Mouse (Mus musculus) intestine, embryonic 14.5 days (tissue): ENCODE measurements around the gene Ccnj. TPM values are rescaled to one million over a fixed set of nuclear protein-coding genes. Genes with fewer than 3 reads are reported as not detected.

Experiments used
- ATAC-seq: fragments of 200-750 bp; cut with Nextera tagmentation; replicated peaks from 2 replicates; pipeline ENCODE4 v1.8.0; 2017; ENCODE audit warnings: low read depth, moderate number of reproducible peaks, moderate TSS enrichment, moderate library complexity; ENCODE audit not compliant: low FRiP score, low TSS enrichment
- DNase-seq: peaks from one replicate; pipeline ENCODE4 v3.0.0-alpha.2; 2018; ENCODE audit warnings: low spot score
- H3K27ac ChIP-seq: fragments of 300-500 bp; sonication (generic); 2 replicates; pipeline ENCODE4 v1.5.1; 2014; ENCODE audit warnings: low read depth, mild to moderate bottlenecking, control low read depth
- H3K27me3 ChIP-seq: fragments of 300-500 bp; sonication (generic); replicated peaks from 2 replicates; pipeline ENCODE4 v1.6.1; 2014; ENCODE audit warnings: low read length, control low read depth; ENCODE audit not compliant: control insufficient read depth, insufficient read depth
- H3K36me3 ChIP-seq: fragments of 300-500 bp; sonication (generic); 2 replicates; pipeline ENCODE4 v1.6.1; 2014; ENCODE audit warnings: low read length, control low read depth; ENCODE audit not compliant: control insufficient read depth, insufficient read depth
- H3K4me1 ChIP-seq: fragments of 300-500 bp; sonication (generic); replicated peaks from 2 replicates; pipeline ENCODE4 v1.6.1; 2014; ENCODE audit warnings: low read length, control low read depth, mixed read lengths; ENCODE audit not compliant: control insufficient read depth, insufficient read depth
- H3K4me2 ChIP-seq: fragments of 300-500 bp; sonication (generic); 2 replicates; pipeline ENCODE4 v1.6.1; 2014; ENCODE audit warnings: low read length
- H3K4me3 ChIP-seq: fragments of 300-500 bp; sonication (generic); 2 replicates; pipeline ENCODE4 v1.5.1; 2014; ENCODE audit warnings: low read depth, low read length, control low read depth, mixed read lengths
- H3K9ac ChIP-seq: fragments of 300-500 bp; sonication (generic); 2 replicates; pipeline ENCODE4 v1.6.1; 2014; ENCODE audit warnings: mild to moderate bottlenecking, low read length
- H3K9me3 ChIP-seq: fragments of 300-500 bp; sonication (generic); 2 replicates; pipeline ENCODE4 v1.6.1; 2016; ENCODE audit warnings: low read length, control low read depth; ENCODE audit not compliant: control insufficient read depth
- WGBS: fragments of 180-500 bp; shearing (Covaris S2); extraction: QIAGEN DNeasy Blood & Tissue Kit; methylation state at CpG from one replicate; pipeline ENCODE4 v1.1.7; 2014; 5-methylcytosine and 5-hydroxymethylcytosine counted together
- polyA plus RNA-seq: library from polyadenylated mRNA; unstranded; fragments of >200 nt; fragmentation: Nextera tagmentation; extraction: Ambion mirVana; gene quantifications from 2 replicates; pipeline ENCODE4 v1.2.1, GENCODE M21; 2014

Ccnj gene
- polyA plus RNA-seq, 1 experiment from 2014 or later, result 10.3 TPM

DNA sequence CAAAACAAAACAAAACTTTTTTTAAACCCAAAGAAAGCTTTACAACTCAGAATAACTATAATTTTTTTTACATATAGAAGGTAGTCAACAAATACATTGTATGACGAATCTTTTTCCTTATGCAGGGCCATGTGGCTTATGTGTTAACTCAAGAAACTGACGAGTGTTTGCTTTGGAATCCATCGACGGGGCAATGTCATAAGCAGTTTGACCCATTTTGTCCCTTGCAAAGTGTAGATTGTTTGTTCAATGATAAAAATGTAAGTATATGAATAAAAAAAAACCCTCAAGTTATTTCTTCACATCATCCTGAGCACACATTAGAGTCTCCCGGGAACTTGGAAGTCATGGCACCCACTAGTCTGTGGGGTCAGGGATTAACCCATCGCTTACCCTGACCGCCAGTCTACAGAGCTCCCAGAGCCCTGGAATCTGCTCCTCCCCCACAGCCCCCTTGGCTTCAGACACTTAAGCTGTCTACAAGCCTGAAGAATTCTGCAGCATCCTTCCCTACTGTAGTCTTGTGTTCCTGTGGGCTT is 15.4 kb upstream of the Ccnj start:
- no peak overlapping the region for H3K9ac ChIP-seq
- H3K4me1 ChIP-seq, result no peaks in the 10 kb centered on the region
- WGBS, result 73% methylated on average over 7 of the region's 7 CpGs
- no peaks in the 10 kb centered on the region for H3K9me3 ChIP-seq
- H3K4me2 ChIP-seq, result no peak overlapping the region
- no peak overlapping the region for H3K27ac ChIP-seq
- H3K36me3 ChIP-seq, result no peaks in the 10 kb centered on the region
- no peak overlapping the region for H3K4me3 ChIP-seq
- no peak for ATAC-seq
- no peak for DNase-seq
- H3K27me3 ChIP-seq, result no peaks in the 10 kb centered on the region

DNA sequence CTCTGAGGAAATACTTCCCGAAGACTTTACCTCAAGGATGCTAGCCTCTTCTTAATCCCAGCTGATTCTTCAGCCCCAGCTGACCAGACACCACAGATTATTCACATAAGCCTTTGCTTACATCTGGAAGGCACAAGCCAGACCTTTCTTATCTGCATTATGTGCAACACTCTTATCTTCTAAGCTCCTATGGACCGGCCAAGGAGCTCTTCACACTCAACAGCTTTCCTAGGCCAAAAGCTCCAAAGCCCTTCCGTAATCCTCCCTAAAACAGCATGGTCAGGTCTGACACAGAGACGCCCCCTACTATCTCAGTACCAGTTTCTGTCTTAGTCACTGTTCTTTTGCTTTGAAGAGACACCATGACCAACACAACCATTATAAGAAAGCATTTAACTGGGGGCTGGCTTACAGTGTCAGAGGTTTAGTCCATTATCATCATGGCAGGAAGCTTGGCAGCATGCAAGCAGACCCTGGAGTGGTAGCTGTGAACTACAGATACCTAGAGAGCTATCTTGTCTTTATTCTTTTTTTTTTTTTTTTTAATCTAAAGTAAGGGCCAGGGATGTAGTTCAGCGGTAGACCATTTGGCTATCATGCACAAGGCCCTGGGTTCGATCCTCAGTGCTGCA is 13.1 kb upstream of the Ccnj start:
- Histone ChIP-seq H3K36me3 (no peaks in the 10 kb centered on the region), H3K27me3 (no peaks in the 10 kb centered on the region), H3K4me3 (no peak overlapping the region), H3K4me2 (no peak overlapping the region), H3K4me1 (no peaks in the 10 kb centered on the region), H3K27ac (no peak overlapping the region), H3K9me3 (no peaks in the 10 kb centered on the region), H3K9ac (no peak overlapping the region)
- 82% methylated on average over 6 of the region's 6 CpGs for WGBS
- ATAC-seq, result no peak
- DNase-seq, result no peak

DNA sequence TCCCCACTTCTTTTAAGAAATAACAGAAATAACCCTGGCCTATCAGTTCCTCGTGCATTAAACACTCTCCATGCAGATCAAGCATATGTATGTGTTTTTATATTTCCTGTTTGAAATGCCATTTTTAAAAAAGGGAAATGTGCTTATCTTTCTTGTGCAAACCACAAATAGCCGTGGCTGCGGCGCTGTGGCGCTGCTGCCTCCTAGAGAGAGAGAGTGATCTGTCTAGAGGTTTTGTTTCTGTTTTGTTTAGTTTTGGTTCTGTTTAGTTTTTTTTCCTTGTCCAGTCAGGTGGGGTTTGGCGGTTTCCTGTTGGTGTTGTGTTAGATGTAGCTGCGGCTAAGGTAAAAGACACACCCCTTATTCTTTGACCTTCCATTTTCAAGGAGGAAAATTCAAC is 12.3 kb upstream of the Ccnj start:
- H3K27me3 ChIP-seq, result no peaks in the 10 kb centered on the region

DNA sequence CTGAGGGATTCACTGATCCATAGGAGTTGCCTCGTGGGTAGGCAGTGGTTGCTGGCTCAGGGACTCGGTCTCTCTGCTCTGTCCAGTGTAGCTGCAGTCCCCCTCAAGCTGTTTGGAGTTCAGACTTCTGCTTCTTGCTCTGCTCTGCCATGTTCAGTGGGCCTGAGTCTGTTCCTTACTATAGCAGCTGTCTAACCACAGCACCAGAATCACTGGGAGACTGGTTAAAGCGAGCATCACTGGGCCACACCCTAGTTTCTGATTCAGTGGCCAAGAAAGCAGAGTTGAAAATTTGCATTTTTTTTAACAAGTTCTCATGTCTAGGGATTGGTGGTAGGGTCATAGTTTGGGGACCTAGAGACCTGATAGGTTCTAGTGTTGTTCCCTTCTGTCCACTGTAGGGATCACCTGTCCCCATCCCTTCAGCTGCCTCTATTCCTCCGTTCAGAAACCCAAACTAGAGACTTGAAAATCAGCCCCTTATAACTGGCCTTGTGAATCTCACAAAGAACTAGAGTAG is 9.7 kb upstream of the Ccnj start:
- Histone ChIP-seq H3K9ac (no peak overlapping the region), H3K36me3 (no peaks in the 10 kb centered on the region), H3K4me1 (no peaks in the 10 kb centered on the region), H3K4me2 (no peak overlapping the region), H3K27me3 (no peaks in the 10 kb centered on the region), H3K27ac (no peak overlapping the region), H3K4me3 (no peak overlapping the region), H3K9me3 (no peaks in the 10 kb centered on the region)
- DNase-seq (no peak), ATAC-seq (no peak)
- WGBS, result 81% methylated on average over 4 of the region's 4 CpGs

More for the DNA sequence above, 12.3 kb upstream of the Ccnj start:
- no peak overlapping the region for H3K27ac ChIP-seq
- no peaks in the 10 kb centered on the region for H3K9me3 ChIP-seq
- no peaks in the 10 kb centered on the region for H3K36me3 ChIP-seq
- ATAC-seq (no peak), DNase-seq (no peak)
- no peak overlapping the region for H3K9ac ChIP-seq
- no peak overlapping the region for H3K4me3 ChIP-seq
- H3K4me1 ChIP-seq, result no peaks in the 10 kb centered on the region
- no peak overlapping the region for H3K4me2 ChIP-seq
- WGBS, result 58% methylated on average over 7 of the region's 7 CpGs

DNA sequence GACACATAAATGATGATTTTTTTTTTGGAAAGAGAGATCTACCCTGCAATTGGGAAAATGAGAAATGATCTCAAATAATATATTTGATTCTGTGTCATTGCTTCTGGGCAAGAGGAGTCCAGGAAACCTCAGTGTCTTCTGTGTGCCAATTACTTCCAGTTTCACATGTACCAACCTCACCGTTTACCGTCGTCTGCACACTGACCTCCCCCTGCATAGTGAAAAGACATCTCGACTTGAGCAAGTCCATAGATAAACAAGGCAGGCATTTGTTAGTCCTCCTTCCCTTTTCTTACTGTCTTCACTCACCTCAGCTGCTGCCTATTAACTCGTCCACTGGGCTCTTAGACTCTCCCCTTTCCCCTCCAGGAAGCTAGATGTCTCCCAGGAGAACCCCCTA is 5.4 kb upstream of the Ccnj start:
- H3K4me3 ChIP-seq, result no peak overlapping the region
- H3K9ac ChIP-seq, result no peak overlapping the region
- DNase-seq (no peak), ATAC-seq (no peak)
- H3K27ac ChIP-seq, result no peak overlapping the region
- H3K36me3 ChIP-seq, result no peaks in the 10 kb centered on the region
- no peak overlapping the region for H3K4me2 ChIP-seq
- H3K27me3 ChIP-seq, result no peaks in the 10 kb centered on the region
- WGBS, result 52% methylated on average over 5 of the region's 5 CpGs
- H3K4me1 ChIP-seq, result peaks cover 4% of the 10 kb centered on the region
- H3K9me3 ChIP-seq, result no peaks in the 10 kb centered on the region

DNA sequence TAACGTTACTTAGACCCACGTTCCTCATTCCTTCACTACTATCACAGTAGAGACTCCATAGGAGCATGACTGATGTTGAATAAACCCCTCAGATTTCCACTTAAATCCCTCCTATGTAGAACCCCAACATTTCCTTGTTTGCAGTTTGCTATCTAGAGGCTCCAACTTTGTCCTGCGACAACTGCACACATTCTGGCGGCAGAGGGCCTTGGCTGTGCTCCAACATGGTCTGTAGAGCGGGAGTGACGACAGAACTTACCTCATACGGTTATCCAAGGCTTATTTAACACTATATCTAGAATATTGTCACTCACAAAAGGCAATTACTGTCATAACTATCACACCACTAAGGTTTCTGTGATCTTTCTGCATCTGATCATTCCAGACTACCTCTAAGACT is 4.3 kb upstream of the Ccnj start:
- H3K9ac ChIP-seq, result no peak overlapping the region
- no peaks in the 10 kb centered on the region for H3K36me3 ChIP-seq
- no peaks in the 10 kb centered on the region for H3K27me3 ChIP-seq
- no peak for DNase-seq
- no peak overlapping the region for H3K4me3 ChIP-seq
- no peak overlapping the region for H3K27ac ChIP-seq
- H3K4me2 ChIP-seq, result no peak overlapping the region
- no peak for ATAC-seq
- peaks cover 4% of the 10 kb centered on the region for H3K4me1 ChIP-seq
- no peaks in the 10 kb centered on the region for H3K9me3 ChIP-seq
- 77% methylated on average over 7 of the region's 7 CpGs for WGBS

DNA sequence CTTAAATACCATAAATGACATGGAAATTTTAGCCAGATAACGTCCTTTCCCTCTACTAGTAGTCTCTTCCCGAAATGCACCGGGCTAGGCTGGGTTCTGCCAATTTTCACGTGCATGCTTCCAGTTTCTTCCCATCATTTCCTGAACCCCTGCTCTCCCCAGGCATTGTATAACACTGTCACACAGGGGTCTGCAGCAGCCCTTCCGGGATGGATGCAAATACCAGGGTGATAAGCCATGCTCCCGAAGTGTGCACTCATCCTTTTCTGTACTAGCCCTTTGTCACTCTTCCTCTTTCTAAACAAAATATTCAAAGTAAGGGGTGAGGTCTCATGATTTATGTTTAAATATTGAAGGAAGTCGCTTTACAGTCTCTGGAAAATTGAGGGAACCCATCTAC is 881 bp upstream of the Ccnj start:
- Histone ChIP-seq H3K27ac (no peak overlapping the region), H3K4me2 (peak overlapping the region; percentile 73), H3K27me3 (no peaks in the 10 kb centered on the region), H3K9me3 (no peaks in the 10 kb centered on the region), H3K4me3 (peak overlapping the region; percentile 90), H3K9ac (peak overlapping the region; percentile 99), H3K4me1 (peaks cover 18% of the 10 kb centered on the region), H3K36me3 (no peaks in the 10 kb centered on the region)
- 46% methylated on average over 7 of the region's 7 CpGs for WGBS
- ATAC-seq (no peak), DNase-seq (no peak)

DNA sequence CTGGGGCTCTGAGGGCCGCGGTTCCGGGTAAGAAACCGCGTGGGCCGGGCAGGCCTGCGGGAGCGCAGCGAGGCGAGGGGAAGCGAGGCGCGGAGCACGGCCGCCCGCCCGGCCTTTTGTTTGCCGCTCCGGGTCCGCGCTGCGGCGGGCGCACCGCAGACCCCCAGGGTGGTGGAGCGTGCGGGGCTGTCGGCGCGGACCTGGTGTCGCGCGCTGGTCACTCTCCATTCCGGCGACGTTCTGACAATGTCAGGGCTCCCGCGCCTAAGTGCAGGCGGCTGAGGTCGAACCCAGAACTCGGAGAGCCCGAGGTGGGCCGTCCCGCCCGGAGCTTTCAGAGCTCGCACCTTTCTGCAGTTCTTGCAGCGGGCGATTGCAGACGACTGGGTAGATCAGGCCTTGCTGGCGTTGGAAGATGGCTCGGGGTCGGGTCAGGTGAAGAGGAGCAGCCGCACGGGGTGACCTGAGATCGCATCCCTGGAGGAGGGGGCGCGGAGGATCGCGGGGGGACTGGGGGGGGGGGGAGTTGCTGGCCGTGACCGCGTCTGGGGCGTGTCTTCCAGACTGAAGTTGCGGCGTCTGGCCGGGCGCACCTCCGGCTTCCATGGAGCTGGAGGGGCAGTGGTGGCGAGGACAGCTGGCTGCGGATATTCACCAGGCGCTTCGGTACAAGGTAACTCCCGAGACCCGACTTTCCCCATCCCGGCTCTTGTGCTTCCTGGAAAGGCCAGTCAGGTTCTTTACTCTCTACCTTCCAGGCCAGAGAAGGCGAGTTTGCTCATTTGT is 530 bp downstream of the Ccnj start:
- Histone ChIP-seq H3K36me3 (peaks cover 5% of the 10 kb centered on the region; the same call in 1 of the 2 replicates), H3K27ac (peak overlapping the region; percentile 89), H3K27me3 (no peaks in the 10 kb centered on the region), H3K4me2 (peak overlapping the region; percentile 73), H3K9ac (peak overlapping the region; percentile 99), H3K9me3 (no peaks in the 10 kb centered on the region), H3K4me1 (peaks cover 18% of the 10 kb centered on the region), H3K4me3 (peak overlapping the region; percentile 90)
- WGBS, result under 1% methylated on average over 67 of the region's 76 CpGs
- ATAC-seq, result peak; percentile 77
- peak; percentile 87 for DNase-seq
